Mouse (Mus musculus) ovary, postnatal 14 days (tissue): Measurements from ENCODE around the gene Anln.
"Not testable (repeated sequence)": the region's sequence is repeated elsewhere in the genome, so short reads cannot be mapped to it uniquely, and the experiment has no call there.

ENCODE experiments used
- DNase-seq: peaks from one replicate; pipeline ENCODE4 v3.0.0; 2022; ENCODE audit warnings: low spot score

Anln gene

DNA sequence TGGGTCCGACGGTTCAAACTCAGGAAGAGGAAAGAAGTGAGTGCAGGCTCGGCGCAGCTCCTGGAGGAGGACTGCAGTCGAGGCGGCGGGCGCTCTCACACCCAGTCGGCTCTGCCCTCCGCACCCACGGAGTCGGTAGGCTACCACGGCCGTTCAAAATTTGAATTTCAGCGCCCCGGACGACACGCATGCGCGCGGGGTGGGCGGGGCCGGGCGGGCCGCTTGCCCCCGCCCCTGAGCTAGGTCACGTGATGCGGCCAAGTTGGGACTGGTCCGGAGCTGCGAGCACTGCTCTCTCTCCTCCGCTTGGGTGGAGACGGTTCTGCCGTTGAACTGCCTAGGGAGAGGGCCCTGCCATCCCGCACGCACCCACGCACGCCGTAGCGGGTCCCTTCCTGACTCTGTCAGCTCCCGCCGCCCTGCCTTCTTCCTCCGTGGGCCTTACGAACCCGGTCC is at the start of gene Anln:
Gene Anln (minus strand): TSS at position 168 of the 456 bp plus-strand sequence.
- DNase-seq: peak; percentile 91

GRCm38 (mm10) chr9:22434101-22434500 is 45.1 kb upstream of the Anln start:
- no peak for DNase-seq

DNA sequence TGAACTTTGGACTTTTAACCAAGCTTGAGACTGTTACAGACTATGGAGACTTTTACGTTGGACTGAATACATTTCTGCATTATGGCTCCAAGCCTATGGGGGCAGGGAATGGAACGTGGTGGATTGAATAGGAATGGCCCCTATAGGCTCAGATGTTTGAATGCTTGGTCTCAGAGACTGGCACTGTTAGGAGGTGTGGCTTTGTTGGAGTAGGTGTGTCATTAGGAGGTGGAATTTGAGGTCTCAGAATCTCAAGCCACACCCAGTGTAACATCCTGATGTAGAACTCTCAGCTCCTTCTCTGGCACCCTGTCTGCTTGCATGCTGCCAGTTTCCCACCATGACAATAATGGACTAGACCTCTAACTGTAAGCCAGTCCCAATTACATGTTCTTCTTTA is 44.2 kb upstream of the Anln start:
- no peak for DNase-seq

DNA sequence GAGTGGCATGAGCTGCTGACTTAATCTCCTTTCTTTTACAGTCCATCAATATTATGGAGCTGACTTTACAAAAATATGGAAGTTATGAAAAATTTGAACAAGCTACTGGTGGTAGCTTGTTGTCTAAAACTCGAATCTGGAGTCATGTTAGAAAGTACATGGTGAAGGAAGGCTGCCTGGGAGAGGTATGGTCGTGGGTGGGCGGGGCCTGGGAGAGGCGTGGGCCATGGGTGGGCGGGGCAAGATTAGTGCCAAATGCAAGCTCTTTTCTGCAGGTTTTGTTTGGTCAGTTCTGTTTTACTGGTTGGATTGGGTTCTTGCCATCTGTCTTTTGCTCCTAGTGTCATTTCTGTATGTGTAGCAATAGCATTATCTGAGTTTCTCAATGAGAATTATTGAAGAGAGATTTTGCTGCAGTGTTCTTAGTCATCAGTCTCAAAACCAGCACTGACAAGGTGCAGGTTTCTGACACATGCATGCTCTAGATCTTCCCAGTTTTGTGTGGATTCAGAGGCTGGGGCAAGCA is 41.4 kb upstream of the Anln start:
- no peak for DNase-seq

- no peak for DNase-seq
These were observed 40.7 kb upstream of the Anln start for GRCm38 (mm10) chr9:22429533-22430241.

GRCm38 (mm10) chr9:22428666-22429410 is 39.9 kb upstream of the Anln start:
- no peak for DNase-seq

- DNase-seq: no peak
These were observed 39.2 kb upstream of the Anln start for GRCm38 (mm10) chr9:22428028-22428665.

GRCm38 (mm10) chr9:22424719-22425118 is 35.7 kb upstream of the Anln start:
- DNase-seq: no peak

- DNase-seq: no peak
These were observed 35.2 kb upstream of the Anln start for GRCm38 (mm10) chr9:22424196-22424595.

- DNase-seq: no peak
These were observed 34.5 kb upstream of the Anln start for GRCm38 (mm10) chr9:22423507-22423906.

GRCm38 (mm10) chr9:22422559-22422958 is 33.6 kb upstream of the Anln start:
- DNase-seq: no peak

- no peak for DNase-seq
These were observed 31.5 kb upstream of the Anln start for GRCm38 (mm10) chr9:22420491-22420890.

DNA sequence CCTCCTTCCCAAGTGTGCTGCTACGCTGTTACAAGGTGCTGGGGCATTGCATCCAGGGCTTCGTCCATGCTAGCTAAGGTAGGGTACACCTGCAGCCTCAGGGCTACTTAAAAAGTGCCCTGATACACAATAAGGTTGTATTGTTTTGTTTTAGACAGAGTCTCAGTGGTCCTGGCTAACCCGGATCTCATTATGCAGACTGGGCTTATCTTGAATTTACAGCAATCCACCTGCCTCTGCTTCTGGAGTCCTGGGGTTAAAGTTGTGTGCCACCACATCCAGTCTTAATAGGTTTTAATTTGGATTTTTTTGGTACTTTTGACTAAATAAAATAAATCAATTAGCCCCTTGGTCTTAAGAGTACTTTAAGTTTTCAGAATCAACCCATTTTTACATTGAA is 30.9 kb upstream of the Anln start:
- DNase-seq: no peak

DNA sequence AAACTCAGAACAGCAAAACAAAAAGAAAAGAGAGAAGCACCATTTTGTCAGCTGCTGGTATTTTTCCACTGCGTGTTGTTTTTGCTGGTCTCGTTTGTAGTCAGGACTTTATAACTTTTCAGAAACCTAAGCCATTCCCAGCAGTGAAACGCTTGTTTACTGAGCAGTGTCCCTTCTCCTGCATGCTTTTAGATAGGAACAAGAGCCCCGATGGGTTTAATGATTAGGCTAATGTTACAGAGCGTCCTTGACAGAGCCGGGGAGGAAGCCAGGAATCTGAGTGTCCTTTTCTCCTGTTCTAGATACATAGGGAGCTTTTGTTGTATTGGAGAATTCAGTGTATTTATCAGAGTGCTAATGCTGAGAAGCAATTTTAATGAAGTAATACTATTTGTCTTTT is 28.6 kb upstream of the Anln start:
- DNase-seq: no peak

DNA sequence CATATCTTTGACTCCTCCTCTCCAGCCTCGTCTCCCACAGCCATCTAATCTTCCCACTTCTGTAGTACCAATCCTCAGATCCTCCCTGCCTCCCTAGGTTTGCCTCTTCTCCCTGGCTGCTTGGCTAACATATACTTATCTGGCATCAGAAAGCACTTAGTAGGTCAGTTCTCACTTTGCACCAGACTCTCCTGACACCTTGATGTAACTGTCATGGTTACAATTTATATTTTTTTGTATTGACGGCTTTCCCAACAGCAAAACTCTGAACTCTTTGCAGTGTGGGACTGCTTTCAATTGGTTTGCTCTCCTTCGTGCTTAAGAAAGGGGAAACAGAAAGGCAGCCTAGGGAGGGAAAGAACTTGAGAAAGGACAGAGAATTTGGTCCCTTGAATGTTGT is 27.2 kb upstream of the Anln start:
- DNase-seq: no peak

- peak; percentile 90 for DNase-seq
These were observed 22.2 kb upstream of the Anln start, which contains the start of gene 9530077C05Rik for GRCm38 (mm10) chr9:22411002-22411857. Gene 9530077C05Rik (plus strand): TSS chr9:22411513.

DNA sequence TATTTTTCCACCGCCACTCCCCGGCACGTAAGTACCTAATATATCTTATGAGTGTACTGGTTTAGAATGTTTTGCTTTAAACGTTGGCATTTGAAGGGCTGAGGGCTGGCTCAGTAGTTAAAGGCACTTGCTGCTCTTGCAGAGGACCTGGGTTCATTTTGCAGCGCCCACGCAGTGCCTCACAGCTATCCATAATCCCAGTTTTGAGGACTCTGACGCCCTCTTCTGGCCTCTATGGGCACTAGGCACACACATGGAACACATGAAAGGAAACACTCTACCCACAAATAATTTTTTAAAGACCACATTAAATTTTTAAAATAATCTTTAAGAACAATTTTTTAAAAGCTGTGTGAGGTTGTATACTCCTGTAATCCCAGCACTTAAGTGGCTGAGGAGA is 20.5 kb upstream of the Anln start:
- DNase-seq: no peak

DNA sequence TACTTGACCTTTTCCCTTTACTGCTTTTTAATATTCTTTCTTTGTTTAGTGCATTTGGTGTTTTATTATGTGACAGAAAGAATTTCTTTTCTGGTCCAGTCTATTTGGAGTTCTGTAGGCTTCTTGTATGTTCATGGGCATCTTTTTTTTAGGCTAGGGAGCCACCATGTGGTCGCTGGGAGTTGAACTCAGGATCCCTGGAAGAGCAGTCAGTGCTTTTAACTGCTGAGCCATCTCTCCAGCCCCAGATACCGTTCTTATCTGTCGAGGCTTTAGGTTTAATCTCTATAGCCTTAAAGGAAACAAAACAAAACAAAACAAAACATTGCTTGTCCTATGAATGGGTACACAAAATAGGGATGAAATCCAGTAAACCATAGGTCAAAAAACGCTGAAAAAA is 19.4 kb upstream of the Anln start:
- not testable (repeated sequence) for DNase-seq

- DNase-seq: not testable (repeated sequence)
These were observed 18.6 kb upstream of the Anln start for GRCm38 (mm10) chr9:22407633-22408032.

DNA sequence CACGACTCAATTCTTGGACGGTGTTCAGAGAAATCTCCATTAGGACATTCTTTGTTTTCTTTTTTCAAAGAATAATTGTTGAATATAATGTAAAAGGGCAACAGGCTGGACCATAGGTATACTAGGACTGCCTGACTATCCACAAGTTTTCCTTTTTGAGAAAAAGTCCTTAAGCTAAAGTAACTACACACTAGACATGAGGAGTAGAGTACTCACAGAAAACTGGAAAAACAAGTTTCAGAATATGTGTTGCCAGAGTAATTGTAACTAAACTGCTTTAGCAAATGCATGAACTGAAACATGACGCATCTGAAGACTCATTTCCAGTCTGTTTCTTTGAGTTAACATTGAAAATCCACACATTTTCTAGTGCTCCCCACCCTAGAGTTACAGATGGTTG is 16.4 kb upstream of the Anln start:
- DNase-seq: no peak

- not testable (repeated sequence) for DNase-seq
These were observed 14.5 kb upstream of the Anln start for GRCm38 (mm10) chr9:22403501-22403900.

- DNase-seq: no peak
These were observed 14.0 kb upstream of the Anln start for GRCm38 (mm10) chr9:22402976-22403375.
